In genomic region chr1:66135324-66135723, GRCm38 (mm10) we compare ENCODE assay signal across 33 mouse cellular contexts. TPM values are rescaled to one million over a fixed set of nuclear protein-coding genes. Genes with fewer than 3 reads are reported as not detected.
"Had no signal": no experiment of that assay in that cellular context is flagged by ENCODE, and none has a peak within 500 bp of the region (broad histone marks: within the 10 kb centered on the region; RNA-seq: fewer than 3 reads in every experiment).

No protein-coding gene starts in this region.

- H3K4me3 ChIP-seq: limb, embryonic 10.5 days; limb, embryonic 12.5 days; limb, embryonic 13.5 days; limb, embryonic 15.5 days; liver, embryonic 12.5 days; liver, embryonic 13.5 days; liver, embryonic 15.5 days; lung, embryonic 15.5 days; megakaryocyte, embryonic 14.5 days; midbrain, embryonic 10.5 days; midbrain, embryonic 12.5 days; midbrain, embryonic 13.5 days; midbrain, embryonic 15.5 days; myocyte; neural tube, embryonic 12.5 days had no signal

- H3K4me1 ChIP-seq: limb, embryonic 10.5 days; limb, embryonic 12.5 days; limb, embryonic 13.5 days; limb, embryonic 15.5 days; liver, embryonic 12.5 days; liver, embryonic 13.5 days; liver, embryonic 15.5 days; lung, embryonic 15.5 days; megakaryocyte, embryonic 14.5 days; midbrain, embryonic 10.5 days; midbrain, embryonic 12.5 days; midbrain, embryonic 13.5 days; midbrain, embryonic 15.5 days; neural tube, embryonic 12.5 days had no signal

- DNase-seq: left cerebral cortex, postnatal 4 days; liver; liver, embryonic 13.5 days; liver, postnatal 0 days; lung, adult 18-20 months; lung, adult 2 months; lung, embryonic 14.5 days; lung, postnatal 14 days; lung, postnatal 36 days; lung, postnatal 4 days; midbrain, embryonic 14.5 days had no signal

- H3K27ac ChIP-seq: limb, embryonic 10.5 days; limb, embryonic 12.5 days; limb, embryonic 13.5 days; limb, embryonic 15.5 days; liver, embryonic 12.5 days; liver, embryonic 13.5 days; liver, embryonic 14.5 days; liver, embryonic 15.5 days; lung, embryonic 15.5 days; macrophage; midbrain, embryonic 10.5 days; midbrain, embryonic 12.5 days; midbrain, embryonic 13.5 days; midbrain, embryonic 15.5 days; neural tube, embryonic 12.5 days had no signal

- H3K36me3 ChIP-seq: limb, embryonic 10.5 days; limb, embryonic 12.5 days; limb, embryonic 13.5 days; limb, embryonic 15.5 days; liver, embryonic 12.5 days; liver, embryonic 13.5 days; liver, embryonic 15.5 days; lung, embryonic 15.5 days; midbrain, embryonic 10.5 days; midbrain, embryonic 12.5 days; midbrain, embryonic 13.5 days; midbrain, embryonic 15.5 days; neural tube, embryonic 12.5 days had no signal

- H3K9me3 ChIP-seq: limb, embryonic 10.5 days; limb, embryonic 12.5 days; limb, embryonic 13.5 days; limb, embryonic 15.5 days; liver, embryonic 12.5 days; liver, embryonic 13.5 days; liver, embryonic 15.5 days; lung, embryonic 15.5 days; megakaryocyte, embryonic 14.5 days; midbrain, embryonic 10.5 days; midbrain, embryonic 12.5 days; midbrain, embryonic 13.5 days; midbrain, embryonic 15.5 days; neural tube, embryonic 12.5 days had no signal

- H3K4me2 ChIP-seq: limb, embryonic 12.5 days; limb, embryonic 13.5 days; limb, embryonic 15.5 days; liver, embryonic 11.5 days; liver, embryonic 12.5 days; liver, embryonic 13.5 days; liver, embryonic 15.5 days; lung, embryonic 14.5 days; lung, embryonic 15.5 days; midbrain, embryonic 11.5 days; midbrain, embryonic 12.5 days; midbrain, embryonic 13.5 days; midbrain, embryonic 15.5 days; neural tube, embryonic 12.5 days had no signal

- H3K9ac ChIP-seq: limb, embryonic 12.5 days; limb, embryonic 13.5 days; limb, embryonic 15.5 days; liver, embryonic 12.5 days; liver, embryonic 13.5 days; liver, embryonic 14.5 days; liver, embryonic 15.5 days; liver, postnatal 0 days; lung, embryonic 14.5 days; lung, embryonic 15.5 days; midbrain, embryonic 12.5 days; midbrain, embryonic 13.5 days; midbrain, embryonic 15.5 days; neural tube, embryonic 12.5 days had no signal

- ATAC-seq: liver, embryonic 12.5 days; liver, postnatal 0 days; lung, postnatal 0 days; midbrain, embryonic 13.5 days; midbrain, embryonic 15.5 days; midbrain, embryonic 16.5 days had no signal

- H3K27me3 ChIP-seq: limb, embryonic 12.5 days; limb, embryonic 13.5 days; limb, embryonic 15.5 days; liver, embryonic 12.5 days; liver, embryonic 13.5 days; liver, embryonic 15.5 days; lung, embryonic 15.5 days; megakaryocyte, embryonic 14.5 days; midbrain, embryonic 12.5 days; midbrain, embryonic 13.5 days; midbrain, embryonic 15.5 days; neural tube, embryonic 12.5 days had no signal

RNA-seq across cellular contexts. Expression of gene Map2, which starts 39.7 kb away (rescaled TPM):
- total RNA-seq: megakaryocyte progenitor cell, adult 5-6 weeks; megakaryocyte-erythroid progenitor cell, adult 5-6 weeks had no signal
